Mouse (Mus musculus) intestine, embryonic 14.5 days (tissue): Measurements from ENCODE around the gene Cpb2. TPM values are rescaled to one million over a fixed set of nuclear protein-coding genes. Genes with fewer than 3 reads are reported as not detected.

ENCODE experiments used
- ATAC-seq: fragments of 200-750 bp; cut with Nextera tagmentation; replicated peaks from 2 replicates; pipeline ENCODE4 v1.8.0; 2017; ENCODE audit warnings: low read depth, moderate number of reproducible peaks, moderate TSS enrichment, moderate library complexity; ENCODE audit not compliant: low FRiP score, low TSS enrichment
- DNase-seq: peaks from one replicate; pipeline ENCODE4 v3.0.0-alpha.2; 2018; ENCODE audit warnings: low spot score
- H3K27ac ChIP-seq: fragments of 300-500 bp; sonication (generic); 2 replicates; pipeline ENCODE4 v1.5.1; 2014; ENCODE audit warnings: low read depth, mild to moderate bottlenecking, control low read depth
- H3K27me3 ChIP-seq: fragments of 300-500 bp; sonication (generic); replicated peaks from 2 replicates; pipeline ENCODE4 v1.6.1; 2014; ENCODE audit warnings: low read length, control low read depth; ENCODE audit not compliant: control insufficient read depth, insufficient read depth
- H3K36me3 ChIP-seq: fragments of 300-500 bp; sonication (generic); 2 replicates; pipeline ENCODE4 v1.6.1; 2014; ENCODE audit warnings: low read length, control low read depth; ENCODE audit not compliant: control insufficient read depth, insufficient read depth
- H3K4me1 ChIP-seq: fragments of 300-500 bp; sonication (generic); replicated peaks from 2 replicates; pipeline ENCODE4 v1.6.1; 2014; ENCODE audit warnings: low read length, control low read depth, mixed read lengths; ENCODE audit not compliant: control insufficient read depth, insufficient read depth
- H3K4me2 ChIP-seq: fragments of 300-500 bp; sonication (generic); 2 replicates; pipeline ENCODE4 v1.6.1; 2014; ENCODE audit warnings: low read length
- H3K4me3 ChIP-seq: fragments of 300-500 bp; sonication (generic); 2 replicates; pipeline ENCODE4 v1.5.1; 2014; ENCODE audit warnings: low read depth, low read length, control low read depth, mixed read lengths
- H3K9ac ChIP-seq: fragments of 300-500 bp; sonication (generic); 2 replicates; pipeline ENCODE4 v1.6.1; 2014; ENCODE audit warnings: mild to moderate bottlenecking, low read length
- H3K9me3 ChIP-seq: fragments of 300-500 bp; sonication (generic); 2 replicates; pipeline ENCODE4 v1.6.1; 2016; ENCODE audit warnings: low read length, control low read depth; ENCODE audit not compliant: control insufficient read depth
- WGBS: fragments of 180-500 bp; shearing (Covaris S2); extraction: QIAGEN DNeasy Blood & Tissue Kit; methylation state at CpG from one replicate; pipeline ENCODE4 v1.1.7; 2014; 5-methylcytosine and 5-hydroxymethylcytosine counted together
- polyA plus RNA-seq: library from polyadenylated mRNA; unstranded; fragments of >200 nt; fragmentation: Nextera tagmentation; extraction: Ambion mirVana; gene quantifications from 2 replicates; pipeline ENCODE4 v1.2.1, GENCODE M21; 2014

Gene Cpb2
- 1.1 and 1.4 TPM in 2 replicates for polyA plus RNA-seq

GRCm38 (mm10) chr14:75242087-75242486 is at the start of gene Cpb2:
TSS of gene Cpb2 (plus strand) at chr14:75242287.
- Histone ChIP-seq H3K27ac (no peak within 1 kb of the TSS), H3K4me3 (no peak within 1 kb of the TSS), H3K27me3 (no peaks in the 10 kb centered on the region), H3K4me2 (no peak within 1 kb of the TSS), H3K9me3 (no peaks in the 10 kb centered on the region), H3K36me3 (no peaks in the 10 kb centered on the region), H3K4me1 (no peaks in the 10 kb centered on the region), H3K9ac (no peak within 1 kb of the TSS)
- no peak for ATAC-seq
- WGBS = 70% methylated on average over 5 of the region's 5 CpGs
- DNase-seq = no peak

- Histone ChIP-seq H3K9me3 (no peaks in the 10 kb centered on the region), H3K4me2 (no peak overlapping the region), H3K27me3 (no peaks in the 10 kb centered on the region), H3K4me1 (no peaks in the 10 kb centered on the region), H3K9ac (no peak overlapping the region), H3K36me3 (no peaks in the 10 kb centered on the region), H3K4me3 (no peak overlapping the region), H3K27ac (no peak overlapping the region)
- ATAC-seq (no peak), DNase-seq (no peak)
- WGBS = 82% methylated on average over 10 of the region's 10 CpGs
Measured at GRCm38 (mm10) chr14:75192427-75192826, 49.7 kb upstream of the Cpb2 start.

- no peak for DNase-seq
- Histone ChIP-seq H3K9ac (no peak overlapping the region), H3K36me3 (no peaks in the 10 kb centered on the region), H3K4me2 (no peak overlapping the region), H3K4me1 (no peaks in the 10 kb centered on the region), H3K27me3 (no peaks in the 10 kb centered on the region), H3K9me3 (no peaks in the 10 kb centered on the region), H3K4me3 (no peak overlapping the region), H3K27ac (no peak overlapping the region)
- WGBS = 61% methylated on average over 10 of the region's 10 CpGs
- ATAC-seq = no peak
Measured at GRCm38 (mm10) chr14:75192858-75193257, 49.2 kb upstream of the Cpb2 start.

GRCm38 (mm10) chr14:75195530-75195929 is 46.6 kb upstream of the Cpb2 start:
- Histone ChIP-seq H3K4me1 (no peaks in the 10 kb centered on the region), H3K27ac (no peak overlapping the region), H3K4me2 (no peak overlapping the region), H3K9me3 (0 out of 2 replicates have a peak, but pooled peaks cover 3% of the 10 kb centered on the region), H3K36me3 (0 out of 2 replicates have a peak, but pooled peaks cover 2% of the 10 kb centered on the region), H3K4me3 (no peak overlapping the region), H3K9ac (no peak overlapping the region), H3K27me3 (no peaks in the 10 kb centered on the region)
- ATAC-seq (no peak), DNase-seq (no peak)
- WGBS = 91% methylated on average over 5 of the region's 5 CpGs

GRCm38 (mm10) chr14:75197027-75197426 is 45.1 kb upstream of the Cpb2 start:
- Histone ChIP-seq H3K27ac (no peak overlapping the region), H3K27me3 (no peaks in the 10 kb centered on the region), H3K4me1 (no peaks in the 10 kb centered on the region), H3K9me3 (0 out of 2 replicates have a peak, but pooled peaks cover 3% of the 10 kb centered on the region), H3K4me3 (no peak overlapping the region), H3K36me3 (0 out of 2 replicates have a peak, but pooled peaks cover 2% of the 10 kb centered on the region), H3K9ac (no peak overlapping the region), H3K4me2 (no peak overlapping the region)
- DNase-seq (peak; percentile 85), ATAC-seq (no peak)
- 43% methylated on average over 5 of the region's 5 CpGs for WGBS

- Histone ChIP-seq H3K9me3 (0 out of 2 replicates have a peak, but pooled peaks cover 3% of the 10 kb centered on the region), H3K36me3 (0 out of 2 replicates have a peak, but pooled peaks cover 2% of the 10 kb centered on the region), H3K4me3 (no peak overlapping the region), H3K4me2 (no peak overlapping the region), H3K27ac (0 out of 2 replicates have a peak overlapping the region, but pooled peaks have one; percentile 19), H3K9ac (no peak overlapping the region), H3K4me1 (no peaks in the 10 kb centered on the region), H3K27me3 (no peaks in the 10 kb centered on the region)
- 39% methylated on average over 7 of the region's 7 CpGs for WGBS
- ATAC-seq (peak; percentile 87), DNase-seq (peak; percentile 72)
Measured at GRCm38 (mm10) chr14:75197660-75198059, 44.4 kb upstream of the Cpb2 start.

GRCm38 (mm10) chr14:75205363-75206051 is 36.6 kb upstream of the Cpb2 start:
- Histone ChIP-seq H3K4me3 (no peak overlapping the region), H3K9ac (no peak overlapping the region), H3K4me1 (no peaks in the 10 kb centered on the region), H3K9me3 (no peaks in the 10 kb centered on the region), H3K36me3 (no peaks in the 10 kb centered on the region), H3K4me2 (no peak overlapping the region), H3K27ac (no peak overlapping the region), H3K27me3 (no peaks in the 10 kb centered on the region)
- 74% methylated on average over 6 of the region's 6 CpGs for WGBS
- no peak for ATAC-seq
- DNase-seq = no peak

- no peak overlapping the region for H3K27ac ChIP-seq
- H3K36me3 ChIP-seq = no peaks in the 10 kb centered on the region
- H3K9me3 ChIP-seq = no peaks in the 10 kb centered on the region
- no peaks in the 10 kb centered on the region for H3K4me1 ChIP-seq
- no peak for DNase-seq
- no peak overlapping the region for H3K4me2 ChIP-seq
- ATAC-seq = no peak
- WGBS = 94% methylated on average over 4 of the region's 4 CpGs
- H3K27me3 ChIP-seq = no peaks in the 10 kb centered on the region
- no peak overlapping the region for H3K9ac ChIP-seq
- H3K4me3 ChIP-seq = no peak overlapping the region
Measured at GRCm38 (mm10) chr14:75206307-75206706, 35.8 kb upstream of the Cpb2 start.
